ENCODE assay signal across 8 mouse cellular contexts in the genomic region with DNA sequence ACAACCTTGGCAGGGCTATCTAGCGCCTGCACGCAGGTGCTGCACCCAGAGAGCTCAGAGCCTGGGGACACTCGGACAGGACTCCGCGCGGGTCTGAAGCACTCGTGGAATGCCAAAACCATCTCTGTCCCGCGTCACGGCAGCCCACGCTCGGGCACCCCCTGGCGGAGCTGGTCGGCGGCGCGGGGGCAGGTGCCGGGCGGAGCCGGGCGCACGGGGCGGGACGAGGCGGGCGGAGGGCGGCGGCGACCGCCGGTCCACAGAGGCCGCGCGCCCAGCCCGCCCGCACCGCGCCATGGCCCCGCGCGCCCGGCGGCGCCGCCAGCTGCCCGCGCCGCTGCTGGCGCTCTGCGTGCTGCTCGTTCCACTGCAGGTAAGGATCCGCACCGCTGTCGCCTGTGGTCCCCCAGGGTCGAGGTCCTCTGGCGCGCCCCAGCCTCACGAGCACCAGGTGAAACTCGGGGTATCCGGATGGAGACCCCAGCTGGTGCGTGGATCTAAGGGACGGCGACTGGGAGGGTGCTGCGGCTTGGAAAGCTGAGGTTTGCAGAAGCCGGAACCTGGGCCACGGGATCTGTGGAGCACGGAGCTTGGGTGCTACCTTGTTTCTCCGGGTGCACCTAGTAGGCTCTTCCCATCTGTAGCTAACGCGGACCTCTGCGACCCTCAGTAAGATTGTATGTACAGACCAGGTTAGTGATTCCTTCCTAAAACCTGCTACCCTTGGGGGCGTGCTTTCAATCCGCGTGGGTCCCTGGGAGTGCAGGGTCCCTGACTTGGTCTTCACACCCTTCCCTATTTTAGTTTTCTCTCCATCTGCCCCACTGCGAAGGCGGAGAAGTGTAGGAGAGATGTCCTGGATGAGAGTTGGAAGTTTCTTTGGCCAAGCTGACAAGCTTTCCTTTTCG. TPM values are rescaled to one million over a fixed set of nuclear protein-coding genes. Genes with fewer than 3 reads are reported as not detected.
DNase-seq lines count a peak whose midpoint lies in the region; ATAC-seq and TF ChIP-seq lines count a peak whose summit lies in the region.

Gene Tnfrsf11a, plus strand, starts transcription at position 262 of the 908 bp plus-strand sequence.

- H3K27me3 ChIP-seq in G1E (ENCODE audit: insufficient read depth, low read length): no peaks in the 10 kb centered on the region
- peaks cover 11% of the 10 kb centered on the region for H3K27me3 ChIP-seq in hindbrain, embryonic 15.5 days

- peak within 1 kb of the TSS; percentile 65 for H3K9ac ChIP-seq in hindbrain, embryonic 15.5 days

- DNase-seq in G1E (ENCODE audit: low spot score): peak; percentile 22
- DNase-seq in cerebellum, adult 9-11 months: peak; percentile 69
- DNase-seq in gastrocnemius, adult 2 months: peak; percentile 72
- DNase-seq in left cerebral cortex, adult 11 months (ENCODE audit: low spot score): peak; percentile 35
- DNase-seq in lung, postnatal 25 days (ENCODE audit: low spot score): peak; percentile 70
- peak; percentile 68 for DNase-seq in ovary, postnatal 36 days (ENCODE audit: low spot score)
- DNase-seq in thymus, postnatal 25 days: peak; percentile 79

- intact Hi-C loops in gastrocnemius, adult 2 months (cut with DNase I): no loop called here

- 4% methylated on average over 72 of the region's 77 CpGs for whole genome bisulfite sequencing in hindbrain, embryonic 15.5 days

- peak within 1 kb of the TSS; percentile 91 for H3K4me2 ChIP-seq in hindbrain, embryonic 15.5 days

- H3K27ac ChIP-seq in gastrocnemius, adult 2 months: peak within 1 kb of the TSS; percentile 59
- no peak within 1 kb of the TSS for H3K27ac ChIP-seq in hindbrain, embryonic 15.5 days (replicated peaks)

- no peaks in the 10 kb centered on the region for H3K4me1 ChIP-seq in G1E (ENCODE audit: insufficient read depth, low read depth, low read length)
- peaks cover 16% of the 10 kb centered on the region for H3K4me1 ChIP-seq in hindbrain, embryonic 15.5 days (replicated peaks)

- no peak for ATAC-seq in G1E (ENCODE audit: extremely low read depth, insufficient number of reproducible peaks, low FRiP score, poor library complexity, severe bottlenecking)
- ATAC-seq in hindbrain, embryonic 15.5 days (ENCODE audit: low FRiP score, low read depth): peak; percentile 80

- H3K4me3 ChIP-seq in G1E (ENCODE audit: low read depth, low read length): no peak within 1 kb of the TSS
- peak within 1 kb of the TSS; percentile 77 for H3K4me3 ChIP-seq in gastrocnemius, adult 2 months
- H3K4me3 ChIP-seq in hindbrain, embryonic 15.5 days: peak within 1 kb of the TSS; percentile 54

- no peak for TF ChIP-seq CTCF in G1E (IDR thresholded peaks at IDR 0.05; ENCODE audit: low read depth, low read length)
- peak; percentile 55 for TF ChIP-seq CTCF in gastrocnemius, adult 2 months (IDR thresholded peaks at IDR 0.05)

- no peaks in the 10 kb centered on the region for H3K36me3 ChIP-seq in G1E (replicated peaks)
- no peaks in the 10 kb centered on the region for H3K36me3 ChIP-seq in hindbrain, embryonic 15.5 days

- H3K9me3 ChIP-seq in G1E (replicated peaks): 0 out of 2 replicates have a peak, but pooled peaks cover 2% of the 10 kb centered on the region
- H3K9me3 ChIP-seq in hindbrain, embryonic 15.5 days: no peaks in the 10 kb centered on the region

RNA-seq across cellular contexts. Expression of gene Tnfrsf11a, which starts in this region (rescaled TPM):
- total RNA-seq in G1E (2014; fragmentation: Nextera tagmentation) (not detected in 2 replicates), G1E (2017) (0.11 and 0.46 TPM in 2 replicates)
- not detected in 2 replicates for polyA plus RNA-seq in G1E (2012)
- total RNA-seq in gastrocnemius, adult 2 months (2021): under 1 TPM; 0.39 to 0.64 TPM
- 0.73 and 0.93 TPM in 2 replicates for polyA plus RNA-seq in hindbrain, embryonic 15.5 days (2015; fragmentation: Nextera tagmentation; extraction: Ambion mirVana)

Comparison
In these comparisons a context has a peak if more than half of its experiments do, and no peak if none do; other contexts are left out.
1. Peak in DNase-seq in G1E; RNA of the gene not detected or under 1 TPM.
2. Peak in DNase-seq, H3K4me3 ChIP-seq and H3K27ac ChIP-seq in gastrocnemius, adult 2 months; RNA of the gene not detected or under 1 TPM.
3. Peak in ATAC-seq, H3K4me3 ChIP-seq, H3K9ac ChIP-seq and H3K4me2 ChIP-seq in hindbrain, embryonic 15.5 days; RNA of the gene not detected or under 1 TPM.
4. DNase-seq: peak in every context shown above with its lines; median percentile 79 in thymus, postnatal 25 days; 72 in gastrocnemius, adult 2 months; 70 in lung, postnatal 25 days; 69 in cerebellum, adult 9-11 months; 68 in ovary, postnatal 36 days; 35 in left cerebral cortex, adult 11 months; 22 in G1E.